Mouse (Mus musculus) erythroblast, embryonic 14.5 days (primary cell): ENCODE measurements around the gene Nrip1.

Experiments used
- GATA1 ChIP-seq: IDR thresholded peaks from 2 replicates; pipeline ENCODE4 v1.6.1; 2012; ENCODE audit warnings: low read length, inconsistent platforms, mixed read lengths
- TAL1 ChIP-seq: IDR thresholded peaks from 3 replicates; pipeline ENCODE4 v1.6.1; 2012; ENCODE audit warnings: low read length, inconsistent platforms, mixed read lengths

- no peak for TF ChIP-seq GATA1
- TF ChIP-seq TAL1, result no peak
Observed at GRCm38 (mm10) chr16:76365790-76366406, 7.7 kb downstream of the Nrip1 start.
